Mouse (Mus musculus): ENCODE results near the gene Gga2. TPM values are rescaled to one million over a fixed set of nuclear protein-coding genes. Genes with fewer than 3 reads are reported as not detected.

Gene Gga2
- polyA plus RNA-seq, 1 experiment from 2014 or later, result 90.2 TPM

GRCm38 (mm10) chr7:122018978-122019377 is 2.0 kb downstream of the Gga2 start:
- ATAC-seq (ENCODE audit: insufficient number of reproducible peaks, low FRiP score, low TSS enrichment, low read depth) (no peak), DNase-seq (ENCODE audit: low spot score) (no peak)
- H3K9ac ChIP-seq (ENCODE audit: low read length), result no peak overlapping the region

GRCm38 (mm10) chr7:122018247-122018646 is 2.8 kb downstream of the Gga2 start:
- peak overlapping the region; percentile 80; the same call in 1 of the 2 replicates for H3K4me2 ChIP-seq (ENCODE audit: low read depth, severe bottlenecking)
- ATAC-seq (ENCODE audit: insufficient number of reproducible peaks, low FRiP score, low TSS enrichment, low read depth), result no peak
- WGBS, result 85% methylated on average over 3 of the region's 3 CpGs
- DNase-seq (ENCODE audit: low spot score), result no peak
- H3K4me3 ChIP-seq (ENCODE audit: low read depth, low read length), result no peak overlapping the region
- H3K4me1 ChIP-seq (ENCODE audit: control insufficient read depth, insufficient read depth, low read length), result peaks cover 26% of the 10 kb centered on the region
- H3K27me3 ChIP-seq (ENCODE audit: control insufficient read depth, insufficient read depth, low read length), result no peaks in the 10 kb centered on the region
- H3K9me3 ChIP-seq (ENCODE audit: control insufficient read depth, low read length), result no peaks in the 10 kb centered on the region
- no peak overlapping the region for H3K27ac ChIP-seq (replicated peaks; ENCODE audit: low read depth, low read length)
- peaks cover 3% of the 10 kb centered on the region; the same call in 1 of the 2 replicates for H3K36me3 ChIP-seq (ENCODE audit: control insufficient read depth, insufficient read depth, low read length)
- H3K9ac ChIP-seq (ENCODE audit: low read length), result no peak overlapping the region

More at GRCm38 (mm10) chr7:122018978-122019377, 2.0 kb downstream of the Gga2 start:
- no peaks in the 10 kb centered on the region for H3K9me3 ChIP-seq (ENCODE audit: control insufficient read depth, low read length)
- no peak overlapping the region for H3K27ac ChIP-seq (replicated peaks; ENCODE audit: low read depth, low read length)
- WGBS, result 88% methylated on average over 7 of the region's 7 CpGs
- H3K4me3 ChIP-seq (ENCODE audit: low read depth, low read length), result no peak overlapping the region
- peaks cover 3% of the 10 kb centered on the region; the same call in 1 of the 2 replicates for H3K36me3 ChIP-seq (ENCODE audit: control insufficient read depth, insufficient read depth, low read length)
- H3K4me2 ChIP-seq (ENCODE audit: low read depth, severe bottlenecking), result peak overlapping the region; percentile 80; the same call in 1 of the 2 replicates
- peaks cover 26% of the 10 kb centered on the region for H3K4me1 ChIP-seq (ENCODE audit: control insufficient read depth, insufficient read depth, low read length)
- no peaks in the 10 kb centered on the region for H3K27me3 ChIP-seq (ENCODE audit: control insufficient read depth, insufficient read depth, low read length)

- Histone ChIP-seq H3K27me3 (ENCODE audit: control insufficient read depth, insufficient read depth, low read length) (no peaks in the 10 kb centered on the region), H3K4me3 (ENCODE audit: low read depth, low read length) (no peak overlapping the region), H3K4me2 (ENCODE audit: low read depth, severe bottlenecking) (peak overlapping the region; percentile 27; the same call in 1 of the 2 replicates), H3K4me1 (ENCODE audit: control insufficient read depth, insufficient read depth, low read length) (peaks cover 26% of the 10 kb centered on the region), H3K27ac (replicated peaks; ENCODE audit: low read depth, low read length) (0 out of 2 replicates have a peak overlapping the region, but pooled peaks have one; percentile 26), H3K36me3 (ENCODE audit: control insufficient read depth, insufficient read depth, low read length) (peaks cover 3% of the 10 kb centered on the region; the same call in 1 of the 2 replicates), H3K9me3 (ENCODE audit: control insufficient read depth, low read length) (no peaks in the 10 kb centered on the region), H3K9ac (ENCODE audit: low read length) (no peak overlapping the region)
- WGBS, result 15% methylated on average over 10 of the region's 10 CpGs
- ATAC-seq (ENCODE audit: insufficient number of reproducible peaks, low FRiP score, low TSS enrichment, low read depth), result no peak
- DNase-seq (ENCODE audit: low spot score), result peak; percentile 36
Measured at GRCm38 (mm10) chr7:122015734-122016133, 5.3 kb downstream of the Gga2 start.

- ATAC-seq (ENCODE audit: insufficient number of reproducible peaks, low FRiP score, low TSS enrichment, low read depth), result peak; percentile 24
- no peaks in the 10 kb centered on the region for H3K9me3 ChIP-seq (ENCODE audit: control insufficient read depth, low read length)
- H3K4me1 ChIP-seq (ENCODE audit: control insufficient read depth, insufficient read depth, low read length), result peaks cover 26% of the 10 kb centered on the region
- 35% methylated on average over 8 of the region's 8 CpGs for WGBS
- no peak overlapping the region; the same call in 1 of the 2 replicates for H3K4me2 ChIP-seq (ENCODE audit: low read depth, severe bottlenecking)
- H3K27me3 ChIP-seq (ENCODE audit: control insufficient read depth, insufficient read depth, low read length), result no peaks in the 10 kb centered on the region
- peaks cover 7% of the 10 kb centered on the region for H3K36me3 ChIP-seq (ENCODE audit: control insufficient read depth, insufficient read depth, low read length)
- no peak overlapping the region for H3K9ac ChIP-seq (ENCODE audit: low read length)
- no peak overlapping the region for H3K4me3 ChIP-seq (ENCODE audit: low read depth, low read length)
- peak; percentile 34 for DNase-seq (ENCODE audit: low spot score)
- H3K27ac ChIP-seq (replicated peaks; ENCODE audit: low read depth, low read length), result 0 out of 2 replicates have a peak overlapping the region, but pooled peaks have one; percentile 21
Measured at GRCm38 (mm10) chr7:122015105-122015504, 5.9 kb downstream of the Gga2 start.

- no peak overlapping the region for H3K4me3 ChIP-seq (ENCODE audit: low read depth, low read length)
- H3K9me3 ChIP-seq (ENCODE audit: control insufficient read depth, low read length), result no peaks in the 10 kb centered on the region
- H3K27me3 ChIP-seq (ENCODE audit: control insufficient read depth, insufficient read depth, low read length), result no peaks in the 10 kb centered on the region
- DNase-seq (ENCODE audit: low spot score) (no peak), ATAC-seq (ENCODE audit: insufficient number of reproducible peaks, low FRiP score, low TSS enrichment, low read depth) (no peak)
- no peak overlapping the region for H3K27ac ChIP-seq (replicated peaks; ENCODE audit: low read depth, low read length)
- peaks cover 13% of the 10 kb centered on the region for H3K36me3 ChIP-seq (ENCODE audit: control insufficient read depth, insufficient read depth, low read length)
- no peak overlapping the region for H3K9ac ChIP-seq (ENCODE audit: low read length)
- 90% methylated on average over 10 of the region's 10 CpGs for WGBS
- H3K4me1 ChIP-seq (ENCODE audit: control insufficient read depth, insufficient read depth, low read length), result peaks cover 16% of the 10 kb centered on the region
- H3K4me2 ChIP-seq (ENCODE audit: low read depth, severe bottlenecking), result no peak overlapping the region
Measured at GRCm38 (mm10) chr7:122012949-122013348, 8.1 kb downstream of the Gga2 start.

- no peaks in the 10 kb centered on the region for H3K27me3 ChIP-seq (ENCODE audit: control insufficient read depth, insufficient read depth, low read length)
Measured at GRCm38 (mm10) chr7:122012370-122012769, 8.7 kb downstream of the Gga2 start.

GRCm38 (mm10) chr7:122000396-122000795 is 20.6 kb downstream of the Gga2 start:
- 67% methylated on average over 8 of the region's 8 CpGs for WGBS
- Histone ChIP-seq H3K4me2 (ENCODE audit: low read depth, severe bottlenecking) (no peak overlapping the region), H3K9me3 (ENCODE audit: control insufficient read depth, low read length) (no peaks in the 10 kb centered on the region), H3K36me3 (ENCODE audit: control insufficient read depth, insufficient read depth, low read length) (peaks cover 31% of the 10 kb centered on the region), H3K4me3 (ENCODE audit: low read depth, low read length) (no peak overlapping the region), H3K4me1 (ENCODE audit: control insufficient read depth, insufficient read depth, low read length) (no peaks in the 10 kb centered on the region), H3K27ac (replicated peaks; ENCODE audit: low read depth, low read length) (no peak overlapping the region), H3K9ac (ENCODE audit: low read length) (no peak overlapping the region), H3K27me3 (ENCODE audit: control insufficient read depth, insufficient read depth, low read length) (no peaks in the 10 kb centered on the region)
- DNase-seq (ENCODE audit: low spot score) (no peak), ATAC-seq (ENCODE audit: insufficient number of reproducible peaks, low FRiP score, low TSS enrichment, low read depth) (no peak)

More at GRCm38 (mm10) chr7:122012370-122012769, 8.7 kb downstream of the Gga2 start:
- no peak overlapping the region for H3K4me2 ChIP-seq (ENCODE audit: low read depth, severe bottlenecking)
- no peak overlapping the region for H3K9ac ChIP-seq (ENCODE audit: low read length)
- H3K4me3 ChIP-seq (ENCODE audit: low read depth, low read length), result no peak overlapping the region
- no peaks in the 10 kb centered on the region for H3K9me3 ChIP-seq (ENCODE audit: control insufficient read depth, low read length)
- ATAC-seq (ENCODE audit: insufficient number of reproducible peaks, low FRiP score, low TSS enrichment, low read depth) (no peak), DNase-seq (ENCODE audit: low spot score) (no peak)
- H3K4me1 ChIP-seq (ENCODE audit: control insufficient read depth, insufficient read depth, low read length), result peaks cover 16% of the 10 kb centered on the region
- no peak overlapping the region for H3K27ac ChIP-seq (replicated peaks; ENCODE audit: low read depth, low read length)
- H3K36me3 ChIP-seq (ENCODE audit: control insufficient read depth, insufficient read depth, low read length), result peaks cover 12% of the 10 kb centered on the region
- WGBS, result 93% methylated on average over 4 of the region's 4 CpGs

- no peak for DNase-seq (ENCODE audit: low spot score)
- Histone ChIP-seq H3K36me3 (ENCODE audit: control insufficient read depth, insufficient read depth, low read length) (peaks cover 29% of the 10 kb centered on the region), H3K9ac (ENCODE audit: low read length) (no peak overlapping the region), H3K4me2 (ENCODE audit: low read depth, severe bottlenecking) (no peak overlapping the region), H3K4me3 (ENCODE audit: low read depth, low read length) (no peak overlapping the region), H3K27ac (replicated peaks; ENCODE audit: low read depth, low read length) (no peak overlapping the region), H3K9me3 (ENCODE audit: control insufficient read depth, low read length) (no peaks in the 10 kb centered on the region), H3K27me3 (ENCODE audit: control insufficient read depth, insufficient read depth, low read length) (no peaks in the 10 kb centered on the region), H3K4me1 (ENCODE audit: control insufficient read depth, insufficient read depth, low read length) (no peaks in the 10 kb centered on the region)
- ATAC-seq (ENCODE audit: insufficient number of reproducible peaks, low FRiP score, low TSS enrichment, low read depth), result no peak
- 88% methylated on average over 5 of the region's 5 CpGs for WGBS
Measured at GRCm38 (mm10) chr7:121995961-121996360, 25.1 kb downstream of the Gga2 start.
